Mouse (Mus musculus) frontal cortex, postnatal 14 days (tissue): ENCODE results near the gene Ube2l3.
"Not testable (repeated sequence)": the region's sequence is repeated elsewhere in the genome, so short reads cannot be mapped to it uniquely, and the experiment has no call there.

Experiments
- DNase-seq, 2 experiments: peaks; one replicate each; pipeline ENCODE4 v3.0.0; 2022; ENCODE audit warnings: low spot score in 2 of 2

Ube2l3 gene

GRCm38 (mm10) chr16:17209404-17209960 lies 7.0 kb upstream of the Ube2l3 start:
- DNase-seq = peak in 1 of 2 experiments; percentile 20

DNA sequence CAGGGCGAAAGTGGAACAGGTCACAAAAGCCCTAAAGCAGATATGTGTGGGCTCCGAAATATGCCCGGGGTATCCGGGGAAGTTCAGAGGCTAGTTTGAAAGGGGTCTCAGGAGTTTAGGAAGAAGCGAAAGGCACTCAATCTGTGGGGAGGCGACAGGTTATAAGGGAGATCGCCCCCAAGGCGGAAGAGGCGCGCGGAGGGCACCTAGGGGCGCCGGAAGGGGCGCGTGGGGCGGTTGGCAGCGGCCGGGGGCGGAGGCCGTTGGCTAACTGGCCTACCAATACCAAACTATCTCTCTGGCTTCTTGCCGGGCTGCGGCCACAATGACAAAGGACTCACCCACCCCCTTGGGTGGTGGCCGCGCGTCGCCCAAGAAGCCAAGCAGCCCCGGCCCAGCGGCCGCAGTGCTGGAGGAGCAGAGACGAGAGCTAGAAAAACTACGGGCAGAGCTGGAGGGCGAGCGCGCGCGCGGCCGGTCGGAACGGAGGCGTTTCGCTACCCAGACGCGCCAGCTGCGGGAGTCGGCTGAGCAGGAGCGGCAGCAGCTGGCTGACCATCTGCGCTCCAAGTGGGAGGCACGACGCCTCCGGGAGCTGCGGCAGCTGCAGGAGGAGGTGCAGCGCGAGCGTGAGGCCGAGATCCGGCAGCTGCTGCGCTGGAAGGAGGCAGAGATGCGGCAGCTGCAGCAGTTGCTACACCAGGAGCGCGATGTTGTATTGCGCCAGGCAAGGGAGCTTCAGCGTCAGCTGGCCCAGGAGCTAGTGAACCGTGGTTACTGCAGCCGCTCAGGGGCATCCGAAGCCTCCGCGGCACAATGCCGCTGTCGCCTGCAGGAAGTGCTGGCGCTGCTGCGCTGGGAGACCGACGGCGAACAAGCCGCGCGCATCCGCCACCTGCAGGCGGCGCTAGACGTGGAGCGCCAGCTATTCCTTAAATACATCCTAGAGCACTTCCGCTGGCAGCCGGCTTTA lies 6.2 kb upstream of the Ube2l3 start, which contains the start of gene Rimbp3:
TSS of gene Rimbp3 (plus strand) at position 215 of the 973 bp plus-strand sequence.
- peak; percentile 74 to 78 for DNase-seq

DNA sequence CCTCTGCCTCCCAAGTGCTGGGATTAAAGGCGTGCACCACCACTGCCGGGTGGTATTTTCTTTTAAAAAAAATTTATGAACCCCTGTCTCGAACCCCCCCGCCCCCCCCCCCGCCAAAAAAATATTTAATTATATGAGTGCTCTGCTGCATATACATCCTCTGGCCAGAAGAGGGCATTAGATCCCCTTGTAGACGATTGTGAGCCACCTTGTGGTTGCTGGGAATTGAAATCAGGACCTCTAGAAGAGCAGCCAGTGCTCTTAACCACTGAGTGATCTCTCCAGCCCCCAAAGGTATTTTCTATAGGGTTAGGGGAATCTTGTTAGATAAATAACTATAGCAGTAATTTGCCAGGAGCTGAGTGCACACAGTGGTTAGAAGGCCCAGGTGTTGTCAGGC lies 2.5 kb upstream of the Ube2l3 start:
- DNase-seq = no peak

DNA sequence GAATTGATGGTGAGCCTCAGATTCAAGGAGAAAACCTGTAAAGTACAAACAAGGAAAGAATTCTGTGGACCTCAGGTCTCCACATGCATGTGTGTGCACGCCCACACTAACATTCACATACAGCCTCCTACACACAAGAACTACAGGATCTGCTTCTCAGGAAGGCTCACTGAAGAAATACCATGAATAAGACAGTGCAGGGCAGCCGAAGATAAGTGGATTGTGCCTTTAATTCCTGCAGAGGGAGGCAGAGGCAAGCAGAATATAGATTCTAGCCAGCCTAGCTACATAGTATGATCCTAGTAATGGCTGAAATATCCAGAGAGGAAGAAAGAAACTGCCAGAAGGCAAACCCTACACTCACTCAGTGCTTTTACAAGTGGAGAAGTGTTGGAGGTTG lies 472 bp downstream of the Ube2l3 start:
- no peak for DNase-seq

GRCm38 (mm10) chr16:17200953-17201707 lies 1.3 kb downstream of the Ube2l3 start:
- DNase-seq = peak; percentile 63 to 82

DNA sequence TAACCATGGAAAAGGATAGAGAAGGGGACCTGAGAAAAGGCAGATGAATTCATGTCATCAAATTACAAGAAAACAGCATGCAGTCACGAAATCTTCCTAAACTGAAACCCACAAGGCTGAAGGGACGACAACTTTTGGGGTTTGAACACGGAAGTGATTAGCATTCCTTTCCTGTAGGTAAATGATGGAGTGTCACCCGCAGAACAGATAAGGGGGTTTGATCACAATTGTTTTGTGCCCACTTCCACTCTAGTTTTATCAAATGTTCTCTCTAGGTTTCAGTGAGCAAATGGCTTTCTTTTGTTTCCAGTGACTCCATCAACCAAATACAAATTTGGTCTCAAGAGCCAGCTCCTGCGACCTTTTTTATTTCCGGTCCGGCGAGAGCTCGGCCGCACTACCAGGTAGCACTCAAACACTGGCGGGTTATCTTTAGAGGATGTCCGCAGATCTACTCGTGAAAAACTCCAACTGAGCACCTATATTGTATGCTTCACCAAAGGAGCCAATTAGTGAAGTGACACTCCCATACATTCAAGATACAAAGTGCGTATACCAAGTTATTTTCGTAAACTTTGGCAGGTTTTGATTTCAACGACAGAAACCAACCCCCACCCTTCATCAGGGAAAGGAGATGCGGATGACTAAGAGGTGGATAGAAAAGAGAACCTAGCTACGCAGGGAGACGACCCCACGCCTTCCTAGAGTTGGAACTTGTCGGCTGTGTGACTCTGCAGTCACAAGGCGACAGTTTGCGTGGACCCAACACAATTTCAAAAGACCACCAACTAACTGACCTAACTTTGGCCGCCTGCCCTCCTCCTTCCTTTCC lies 2.1 kb downstream of the Ube2l3 start:
- DNase-seq = no peak

DNA sequence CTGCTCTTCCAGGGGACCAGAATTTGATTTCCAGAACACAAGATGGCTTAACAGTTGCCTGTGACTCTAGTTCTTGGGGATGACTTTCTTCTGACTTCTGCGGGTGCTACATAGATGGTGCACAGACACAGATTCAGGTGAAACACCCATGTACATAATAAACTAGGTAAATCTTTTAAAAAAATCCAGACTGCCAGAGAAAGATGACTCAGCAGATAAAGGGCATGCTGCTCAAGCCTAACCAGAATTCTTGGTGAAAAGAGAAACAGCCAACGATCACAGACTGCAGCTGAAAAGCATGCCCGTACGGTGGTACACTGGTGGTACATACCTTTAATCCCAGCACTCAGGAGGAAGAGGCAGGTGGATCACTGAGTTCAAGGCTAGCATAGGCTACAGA lies 8.6 kb downstream of the Ube2l3 start:
- no peak for DNase-seq

DNA sequence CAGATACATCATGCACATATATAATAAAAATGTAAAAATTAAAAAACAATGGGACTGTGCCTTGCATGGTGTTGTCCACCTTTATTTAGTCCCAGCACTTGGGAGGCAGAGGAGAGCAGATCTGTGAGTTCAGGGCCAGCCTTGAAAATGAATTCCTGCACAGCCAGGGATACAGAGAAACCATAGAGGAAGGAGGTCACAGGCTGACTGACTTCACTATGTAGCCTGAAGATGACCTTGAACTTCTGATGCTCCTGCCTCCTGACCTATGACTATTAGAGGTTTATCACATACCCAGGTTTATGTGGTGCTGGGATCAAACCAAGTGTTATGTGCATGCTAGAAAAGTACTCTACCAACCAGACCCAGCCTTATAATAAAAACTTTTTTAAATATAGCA lies 17.0 kb downstream of the Ube2l3 start:
- no peak for DNase-seq

GRCm38 (mm10) chr16:17183003-17183402 lies 19.4 kb downstream of the Ube2l3 start:
- DNase-seq = no peak

DNA sequence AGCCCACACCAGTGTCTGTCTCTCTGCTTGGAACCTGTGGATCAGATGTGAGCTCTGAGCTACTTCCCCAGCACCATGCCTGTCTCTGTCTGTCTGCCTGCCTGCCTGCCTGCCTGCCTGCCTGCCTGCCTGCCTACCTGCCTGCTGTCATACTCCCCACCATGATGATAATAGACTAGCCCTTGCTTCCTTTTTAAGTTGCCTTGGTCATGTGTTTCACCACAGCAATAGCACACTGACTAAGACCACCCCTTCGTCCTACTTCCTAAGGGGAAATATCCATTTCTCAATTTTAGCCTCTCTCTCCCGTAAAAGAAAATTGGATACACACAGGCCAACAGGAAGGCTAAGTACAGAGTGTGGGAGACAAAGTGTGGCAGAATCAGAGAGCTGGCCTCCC lies 20.3 kb downstream of the Ube2l3 start:
- DNase-seq = no peak

GRCm38 (mm10) chr16:17181382-17181781 lies 21.1 kb downstream of the Ube2l3 start:
- no peak for DNase-seq

GRCm38 (mm10) chr16:17179706-17180105 lies 22.7 kb downstream of the Ube2l3 start:
- no peak for DNase-seq

DNA sequence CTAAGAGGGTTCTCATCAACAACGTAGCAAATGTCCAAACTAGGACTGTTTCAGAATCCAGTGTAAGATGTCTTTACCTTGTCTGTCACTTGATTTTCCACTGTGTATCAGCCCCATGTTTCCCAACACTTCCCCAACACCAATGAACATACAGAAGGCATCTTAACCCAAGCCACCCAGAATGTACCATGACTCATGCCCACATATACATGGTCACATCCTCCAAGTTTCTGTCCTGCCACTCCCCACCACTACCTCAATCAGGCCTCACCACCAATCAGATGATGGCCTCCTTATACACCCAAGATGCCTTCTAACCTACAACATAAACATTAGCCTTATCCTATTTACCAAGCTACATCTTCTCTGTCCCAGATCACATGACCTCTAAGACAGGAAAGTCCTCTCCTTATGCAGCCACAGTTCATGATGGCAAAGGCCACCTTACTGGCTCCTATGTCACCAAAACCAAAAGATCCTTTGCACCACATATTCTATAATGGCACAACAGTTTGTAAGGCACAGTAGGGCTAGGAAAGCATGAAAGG lies 24.8 kb downstream of the Ube2l3 start:
- no peak for DNase-seq

DNA sequence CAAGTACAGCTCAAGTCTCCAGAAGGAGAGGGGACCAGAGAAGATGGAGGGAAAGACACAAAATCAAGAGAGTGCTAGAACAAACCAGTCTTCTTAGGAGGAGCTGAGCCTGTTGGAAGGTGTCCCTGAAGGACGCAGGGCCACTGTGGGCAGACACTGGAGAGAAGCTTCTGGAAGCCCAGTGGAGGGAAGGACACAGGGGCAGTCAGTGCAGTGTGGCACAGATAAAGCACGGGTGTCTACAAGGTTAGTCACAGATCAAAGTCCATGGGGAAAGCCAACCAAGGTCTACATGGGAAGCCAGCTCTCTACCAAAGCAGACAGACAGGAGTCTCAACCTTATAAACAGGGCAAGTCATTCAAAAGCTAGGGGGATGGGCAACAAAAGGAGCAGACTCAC lies 26.7 kb downstream of the Ube2l3 start:
- DNase-seq = no peak

DNA sequence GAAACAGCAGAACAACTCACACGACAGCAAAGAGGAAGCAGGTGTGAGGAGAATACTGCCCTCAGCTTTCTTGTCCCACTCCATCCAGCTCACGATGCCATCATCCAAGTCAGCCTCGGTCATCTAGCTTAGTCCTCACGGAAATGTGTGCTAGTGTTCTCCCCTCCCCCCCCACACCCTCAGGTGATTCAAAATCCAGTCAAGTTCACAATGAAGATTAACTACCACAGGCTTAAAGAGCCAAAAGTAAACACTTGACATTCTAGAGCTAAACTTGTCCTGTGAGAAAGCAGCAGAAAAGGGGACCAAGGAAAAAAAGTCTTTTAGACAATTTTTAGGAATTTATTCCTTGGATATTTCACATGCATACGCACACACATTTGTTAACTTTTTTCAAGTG lies 34.4 kb downstream of the Ube2l3 start:
- DNase-seq = no peak

DNA sequence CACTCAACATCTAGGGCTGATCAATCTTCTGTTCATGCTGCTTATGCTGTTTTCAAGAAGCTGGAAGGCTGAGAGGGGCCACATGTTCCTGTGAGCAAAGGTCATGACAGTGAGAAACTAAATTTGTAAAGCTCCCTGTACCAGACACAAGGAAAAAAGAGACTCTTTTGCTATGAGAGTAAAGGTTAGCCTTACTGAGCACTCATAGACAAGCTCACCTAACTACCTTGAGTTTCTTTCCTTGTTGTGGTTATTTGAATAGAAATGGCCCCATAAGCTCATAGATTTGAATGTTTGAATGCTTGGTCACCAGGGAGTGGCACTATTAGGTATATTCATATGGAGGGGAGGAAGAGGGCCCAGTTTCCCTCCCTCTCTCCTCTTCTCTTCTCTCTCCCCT lies 35.3 kb downstream of the Ube2l3 start:
- DNase-seq = no peak

GRCm38 (mm10) chr16:17165478-17165877 lies 37.0 kb downstream of the Ube2l3 start:
- not testable (repeated sequence) for DNase-seq

DNA sequence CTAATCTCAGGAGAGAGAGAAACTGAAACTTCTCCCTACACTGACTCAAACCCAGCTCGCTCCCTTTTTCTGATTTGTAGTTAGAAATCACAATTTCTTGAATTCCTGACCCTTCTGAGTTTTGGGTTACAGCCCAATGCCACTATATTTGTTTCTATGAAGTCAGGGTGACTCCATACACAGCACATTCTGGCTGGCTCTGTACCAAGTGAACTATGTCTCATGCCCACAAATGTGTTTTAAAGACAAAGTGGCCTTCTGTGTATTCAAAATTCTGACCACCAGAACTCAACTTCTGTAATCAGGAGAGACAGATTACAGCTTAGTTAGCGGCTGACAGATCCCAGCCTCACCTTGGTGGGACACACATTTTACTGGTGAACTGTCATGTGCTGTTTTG lies 48.1 kb downstream of the Ube2l3 start:
- no peak for DNase-seq

DNA sequence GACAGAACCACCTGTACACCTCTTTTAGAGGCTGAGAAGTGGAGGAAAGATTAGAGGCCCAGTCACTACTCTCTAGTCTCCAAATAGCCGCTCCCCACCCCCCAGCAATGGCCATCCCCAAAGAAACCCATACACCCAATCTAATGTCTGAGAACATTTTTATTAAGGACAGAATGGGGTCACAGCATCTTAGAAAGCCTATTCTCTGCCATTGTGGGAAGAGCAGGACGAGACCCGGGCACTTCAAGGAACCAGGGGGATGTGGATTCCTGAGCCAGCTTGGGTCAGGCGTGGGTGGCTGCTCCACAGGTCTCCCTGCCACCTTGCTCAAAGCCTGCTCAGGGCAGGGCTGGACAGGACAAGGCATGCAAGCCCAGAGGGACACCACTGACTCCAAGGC lies 50.6 kb downstream of the Ube2l3 start:
- DNase-seq = no peak

GRCm38 (mm10) chr16:17150520-17151258 lies 51.8 kb downstream of the Ube2l3 start:
- DNase-seq = no peak

GRCm38 (mm10) chr16:17148084-17148483 lies 54.4 kb downstream of the Ube2l3 start:
- DNase-seq = no peak
